Mouse (Mus musculus) MN1 (cell line): Measurements from ENCODE around the gene Tmem131l.

Experiments
- DNase-seq: peaks from one replicate; pipeline ENCODE4 v3.0.0-alpha.2; 2016; ENCODE audit warnings: low spot score

Gene Tmem131l

DNA sequence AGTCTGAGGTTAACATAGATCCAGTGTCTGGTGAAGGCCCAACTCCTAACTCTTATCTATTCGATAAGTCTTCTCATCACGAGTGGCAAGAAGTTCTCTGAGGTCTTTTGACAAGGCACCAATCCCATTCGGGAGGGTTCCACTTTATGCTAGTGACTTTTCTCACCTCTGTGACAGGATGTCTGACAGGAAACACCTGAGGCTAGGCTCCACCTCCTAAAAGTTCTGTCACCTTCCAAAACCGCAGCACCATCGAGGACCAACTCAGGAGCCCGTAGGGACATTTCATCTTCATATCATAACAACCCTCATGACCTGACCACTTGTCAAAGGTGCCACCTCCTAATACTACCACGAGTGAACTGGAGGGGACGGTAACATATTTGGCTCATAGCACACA is 6.2 kb upstream of the Tmem131l start:
- no peak for DNase-seq

DNA sequence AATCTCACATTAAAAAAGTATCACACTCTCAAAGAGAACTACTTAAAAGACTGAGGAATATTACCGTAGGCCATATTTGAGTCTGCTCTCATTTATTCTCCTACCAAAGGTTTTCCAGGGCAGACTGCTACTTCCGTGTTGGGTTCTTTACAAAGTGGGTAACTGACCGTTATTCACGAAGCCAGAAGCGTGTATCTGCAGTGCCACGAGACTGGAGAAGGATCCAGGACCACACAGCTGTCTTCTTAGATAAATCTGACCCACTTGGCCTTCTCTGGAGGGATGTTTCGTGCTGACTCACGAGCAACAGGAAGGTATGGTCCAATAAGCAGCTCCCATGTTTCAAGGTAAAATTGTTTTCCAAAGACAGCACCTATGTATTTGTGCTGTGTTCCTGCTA is 1.8 kb upstream of the Tmem131l start:
- no peak for DNase-seq

DNA sequence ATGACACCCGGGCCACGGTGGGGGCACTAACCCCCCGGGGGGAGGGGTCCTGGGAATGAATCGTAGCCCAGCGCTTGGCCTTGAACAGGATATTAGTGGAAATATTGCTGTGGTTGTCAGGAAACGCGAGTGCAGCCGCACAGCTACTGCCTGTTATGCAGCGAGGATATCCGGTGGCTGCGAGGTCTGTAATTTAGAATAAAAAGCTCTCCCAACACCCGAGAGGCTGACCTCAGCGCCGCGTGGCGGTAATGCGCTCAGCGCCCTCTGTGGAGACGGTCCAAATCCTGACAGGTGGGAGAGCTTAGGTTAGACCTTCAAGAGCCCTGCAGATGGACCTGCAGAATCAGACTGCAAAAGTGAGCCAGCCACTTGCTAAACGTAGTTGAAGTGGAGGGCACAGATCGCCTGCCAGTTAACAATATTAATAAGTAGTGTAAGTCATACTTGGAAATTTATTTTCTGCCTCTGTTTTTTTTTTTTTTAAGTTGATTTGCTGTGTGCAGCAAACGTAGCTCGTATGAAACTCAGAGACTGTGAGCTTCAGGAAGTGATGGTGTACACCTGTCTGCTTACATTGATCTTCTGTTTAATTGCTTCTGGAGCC is 604 bp upstream of the Tmem131l start:
- peak; percentile 85 for DNase-seq

DNA sequence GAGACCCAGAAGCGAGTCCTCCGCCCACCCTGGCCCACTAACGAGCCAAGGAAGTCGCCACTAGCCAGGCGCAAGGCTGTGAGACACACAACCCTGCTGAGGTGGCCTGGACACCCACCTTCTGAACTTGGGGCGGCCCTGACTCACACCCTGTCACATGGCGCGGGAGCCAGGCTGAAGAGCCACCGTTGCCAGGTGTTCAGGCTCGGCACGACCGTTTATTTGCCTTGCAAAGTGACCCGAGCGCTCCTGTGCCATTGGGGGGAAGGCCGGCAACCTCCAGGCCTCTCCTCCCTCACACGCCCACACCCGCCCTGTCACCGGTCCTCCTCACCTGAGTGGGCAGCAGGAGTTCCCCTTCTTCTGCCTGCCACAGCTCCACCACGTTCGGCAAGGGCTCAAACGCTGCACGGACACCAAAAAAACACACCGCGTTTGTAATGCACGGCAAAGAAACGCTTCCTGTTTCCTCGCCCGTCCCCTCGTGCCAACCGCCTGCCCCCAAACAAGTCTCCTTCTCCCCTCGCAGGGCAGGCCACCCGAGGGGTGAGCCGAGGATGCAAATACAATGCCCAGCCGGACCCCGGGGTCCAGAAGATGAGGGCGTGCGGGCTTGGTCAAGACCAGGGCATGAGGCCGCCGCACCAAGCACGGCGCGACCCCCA is 862 bp downstream of the Tmem131l start:
- DNase-seq: peak; percentile 45

DNA sequence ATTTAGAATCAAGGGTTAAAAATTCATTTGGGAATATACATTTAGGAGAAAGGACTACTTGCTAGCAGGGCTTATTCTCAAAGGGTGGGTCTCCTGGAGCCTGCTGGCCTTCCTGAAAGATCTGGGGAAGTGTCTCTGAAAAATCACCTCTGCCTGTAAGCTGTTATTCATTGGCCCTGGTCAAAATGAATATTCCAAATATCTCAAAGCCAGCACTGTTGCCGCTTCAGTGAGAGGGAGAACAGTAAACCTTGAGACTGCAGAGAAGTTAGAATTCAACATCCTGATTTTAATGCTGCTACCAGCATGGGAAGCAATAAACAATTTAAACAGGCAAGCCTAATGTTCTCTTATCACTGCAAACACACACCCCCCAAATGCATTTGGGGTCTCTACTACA is 1.8 kb downstream of the Tmem131l start:
- DNase-seq: no peak

DNA sequence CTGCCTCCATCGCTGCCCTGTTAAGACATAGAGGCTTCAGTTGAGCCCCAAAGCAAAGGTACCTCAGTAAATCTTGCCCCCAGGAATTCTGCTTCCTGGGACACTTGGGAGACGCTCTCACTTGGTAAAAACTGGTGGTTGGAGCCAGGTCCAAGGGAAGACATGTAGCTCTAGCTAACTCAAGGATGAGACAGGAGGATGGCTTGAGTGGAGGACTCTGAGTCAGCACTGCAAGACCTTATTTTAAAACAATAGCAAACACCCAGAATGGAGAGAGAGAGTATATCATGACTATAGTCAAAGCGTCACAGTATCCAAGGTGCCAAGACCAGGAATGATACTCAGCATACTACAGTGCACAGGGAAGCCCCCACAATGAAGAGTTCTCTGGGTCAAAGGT is 2.4 kb downstream of the Tmem131l start:
- no peak for DNase-seq

DNA sequence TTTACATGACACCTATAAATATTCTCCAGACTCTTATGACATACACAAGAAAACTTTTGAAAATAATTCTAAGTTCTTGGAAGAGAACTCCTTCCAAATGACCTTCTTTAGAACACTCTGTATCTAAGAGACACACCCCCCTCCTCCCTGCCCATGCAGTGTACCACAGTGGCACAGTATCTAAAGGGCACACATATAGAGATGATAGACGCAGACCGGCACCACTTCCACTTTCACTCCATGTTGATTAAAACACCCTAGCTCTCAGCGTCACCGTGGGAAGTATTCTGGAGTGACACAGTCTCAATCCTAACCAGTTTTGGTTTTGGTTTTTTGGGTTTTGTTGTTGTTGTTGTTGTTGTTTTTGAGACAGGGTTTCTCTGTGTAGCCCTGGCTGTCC is 3.1 kb downstream of the Tmem131l start:
- no peak for DNase-seq

DNA sequence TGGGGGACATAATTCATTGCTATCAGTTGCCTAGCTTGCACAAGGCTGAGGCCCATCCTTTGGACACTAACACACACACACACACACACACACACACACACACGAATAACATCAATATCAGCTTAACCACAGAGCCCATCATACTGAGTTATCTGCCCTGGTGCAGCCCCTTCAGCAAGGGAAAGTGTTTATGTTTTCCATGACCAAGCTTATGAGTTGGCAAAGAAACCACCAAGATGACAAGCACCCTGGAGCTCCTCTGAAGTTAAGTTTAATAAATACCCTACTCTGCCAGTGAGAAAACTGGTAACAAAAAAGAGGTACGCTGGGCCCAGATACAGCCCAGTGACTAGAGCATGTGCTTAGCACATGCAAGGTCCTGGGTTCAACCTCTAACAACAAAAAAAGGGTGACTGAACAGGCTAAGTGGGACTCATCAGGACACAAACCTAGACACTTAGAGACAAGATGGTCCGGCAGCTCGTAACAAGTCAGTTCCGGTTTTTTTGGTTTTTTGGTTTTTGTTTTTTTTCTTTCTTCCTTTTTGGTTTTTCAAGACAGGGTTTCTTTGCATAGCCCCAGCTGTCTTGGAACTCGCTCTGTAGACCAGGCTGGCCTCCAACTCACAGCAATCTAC is 4.1 kb downstream of the Tmem131l start:
- DNase-seq: no peak

DNA sequence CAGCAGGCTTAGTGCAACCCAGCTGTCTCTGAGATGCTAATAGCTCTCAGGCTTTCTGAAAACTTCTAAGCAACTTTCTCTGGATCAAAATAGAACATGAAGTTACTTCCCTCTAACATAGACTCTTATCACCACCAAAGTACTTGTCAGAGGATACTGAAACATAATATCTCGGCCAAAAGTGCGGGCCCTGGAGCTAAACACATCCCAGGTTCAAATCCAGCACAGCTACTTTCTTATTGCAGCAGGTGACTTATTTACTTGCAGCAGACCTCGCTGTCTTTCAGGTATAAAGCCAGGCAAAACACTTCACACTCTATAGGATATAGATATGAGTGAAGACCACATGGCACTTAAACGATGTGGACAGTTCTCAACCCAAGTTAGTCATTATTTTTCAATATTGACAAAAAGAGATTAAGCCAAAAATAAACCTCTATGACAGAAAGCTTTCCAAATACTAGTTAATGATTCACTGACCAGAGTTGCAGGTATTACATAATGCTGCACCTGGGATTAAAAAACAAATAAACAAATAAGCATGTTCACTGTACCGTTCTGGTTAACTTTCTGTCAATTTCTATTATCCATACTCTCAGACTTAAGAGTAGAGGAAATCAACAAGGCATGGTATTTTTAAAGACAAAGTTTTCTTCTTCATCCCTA is 5.7 kb downstream of the Tmem131l start:
- DNase-seq: no peak

DNA sequence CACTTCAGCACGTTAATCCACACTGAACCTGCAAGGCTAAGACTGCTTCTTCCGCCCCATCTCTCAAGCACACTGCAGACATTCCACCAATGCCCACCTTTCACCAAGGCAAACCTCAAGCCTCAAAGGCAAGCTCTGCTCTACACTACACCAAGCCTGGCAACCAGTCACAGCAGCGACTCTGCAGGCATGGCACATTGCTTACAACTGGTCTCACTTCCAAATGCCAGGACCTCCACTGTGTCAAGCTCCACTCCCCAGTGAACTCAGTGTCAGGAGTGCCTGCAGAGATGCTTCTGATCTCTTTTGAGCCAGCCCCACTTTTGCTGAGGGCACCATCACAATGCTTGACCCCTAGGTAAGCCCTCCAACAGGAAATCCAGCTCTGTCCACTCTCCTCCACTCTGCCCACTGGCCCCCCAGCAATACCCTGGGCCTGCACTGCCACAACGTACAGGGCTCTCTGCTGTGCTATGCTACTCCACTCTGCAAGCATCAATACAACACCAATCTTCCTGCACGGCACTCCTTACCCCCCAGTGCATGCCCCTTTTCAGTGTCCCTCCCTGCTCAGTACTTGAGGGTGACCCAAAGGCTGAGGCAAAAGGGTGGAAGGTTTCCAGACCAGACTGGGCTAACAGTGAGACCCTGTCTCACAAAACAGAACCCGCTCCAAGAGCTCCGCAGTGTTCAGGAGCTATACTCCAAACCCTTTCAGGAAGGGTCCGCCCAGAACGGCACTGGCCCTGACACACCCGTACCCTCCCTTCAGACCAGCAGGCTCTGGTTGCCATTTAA is 6.8 kb downstream of the Tmem131l start:
- no peak for DNase-seq

DNA sequence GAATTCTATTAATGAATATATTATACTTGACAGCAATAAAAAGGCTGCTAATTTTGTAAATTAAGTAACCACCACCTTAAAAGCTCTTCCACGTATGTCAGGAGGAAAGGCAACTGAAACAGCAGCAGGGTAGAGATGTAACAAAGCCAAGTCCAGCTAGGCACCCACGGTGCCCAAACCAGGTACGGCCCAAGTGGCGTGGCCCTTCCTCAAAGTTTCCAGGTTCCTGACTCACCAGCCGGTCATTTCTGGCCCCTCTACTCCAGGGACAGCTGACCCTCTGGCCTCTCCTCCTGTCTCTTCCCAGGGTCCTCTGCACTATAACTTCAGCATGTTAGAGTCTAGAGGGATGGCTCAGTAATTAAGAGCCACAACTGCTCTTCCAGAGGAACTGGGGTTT is 7.6 kb downstream of the Tmem131l start:
- DNase-seq: no peak

DNA sequence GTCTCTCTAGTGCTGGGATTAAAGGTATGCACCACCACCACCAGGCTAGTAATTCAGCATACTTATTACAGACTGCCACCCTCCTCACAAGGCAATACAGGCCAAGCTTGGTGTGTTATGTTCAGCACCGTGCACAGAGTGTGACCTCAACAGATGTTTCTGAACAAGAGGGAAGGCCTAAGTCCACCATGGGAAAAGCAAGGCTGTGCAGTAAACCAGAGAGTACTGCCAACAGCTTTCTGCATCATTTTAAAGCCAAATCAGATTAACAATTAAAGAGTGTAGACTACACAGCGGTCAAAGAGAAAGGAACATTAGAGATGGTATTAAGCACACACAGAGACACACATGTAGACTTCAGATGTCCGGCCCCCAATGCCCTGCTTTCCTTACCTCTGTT is 8.8 kb downstream of the Tmem131l start:
- DNase-seq: peak; percentile 46

DNA sequence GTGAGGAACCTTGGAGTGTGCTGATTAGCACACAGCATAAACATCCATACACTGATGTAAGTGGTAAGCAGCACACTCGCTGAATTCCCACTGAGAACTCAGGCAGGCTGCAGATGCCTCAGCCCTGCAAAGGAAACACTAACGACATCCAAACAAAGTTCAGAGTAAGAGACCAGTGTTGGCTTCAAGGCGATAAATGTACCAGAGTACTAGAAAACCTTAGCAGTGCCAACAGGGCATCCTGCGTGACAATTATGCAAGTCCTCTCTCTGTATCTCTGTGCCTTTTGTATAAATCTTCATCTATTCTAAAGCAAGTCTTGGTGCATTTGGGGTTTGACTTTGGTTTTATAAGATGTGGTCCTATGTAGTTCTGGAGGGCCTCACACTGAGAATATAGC is 11.0 kb downstream of the Tmem131l start:
- no peak for DNase-seq

DNA sequence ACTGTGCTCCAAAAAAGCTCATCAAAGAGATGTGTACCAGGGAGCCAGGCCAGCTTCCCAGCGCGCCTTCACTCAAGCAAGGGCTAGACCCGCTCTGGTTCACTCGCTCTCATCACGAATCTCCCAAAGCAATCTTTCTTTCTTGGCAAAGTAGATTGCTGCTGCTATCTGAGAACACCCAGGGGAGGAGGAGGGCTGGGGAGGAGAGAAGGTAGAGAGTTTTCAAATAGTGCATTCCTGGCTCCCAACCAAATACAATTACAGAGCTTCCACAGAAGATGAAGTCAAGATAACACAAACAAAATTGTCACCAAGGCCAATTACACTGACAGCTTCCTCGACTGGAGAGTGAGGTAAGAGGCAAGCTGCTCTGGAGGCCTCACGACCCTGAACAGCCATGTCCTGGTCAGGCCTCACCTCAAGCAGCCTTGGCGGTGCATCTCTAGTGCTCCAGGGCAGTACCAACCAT is 12.2 kb downstream of the Tmem131l start:
- DNase-seq: peak; percentile 80

DNA sequence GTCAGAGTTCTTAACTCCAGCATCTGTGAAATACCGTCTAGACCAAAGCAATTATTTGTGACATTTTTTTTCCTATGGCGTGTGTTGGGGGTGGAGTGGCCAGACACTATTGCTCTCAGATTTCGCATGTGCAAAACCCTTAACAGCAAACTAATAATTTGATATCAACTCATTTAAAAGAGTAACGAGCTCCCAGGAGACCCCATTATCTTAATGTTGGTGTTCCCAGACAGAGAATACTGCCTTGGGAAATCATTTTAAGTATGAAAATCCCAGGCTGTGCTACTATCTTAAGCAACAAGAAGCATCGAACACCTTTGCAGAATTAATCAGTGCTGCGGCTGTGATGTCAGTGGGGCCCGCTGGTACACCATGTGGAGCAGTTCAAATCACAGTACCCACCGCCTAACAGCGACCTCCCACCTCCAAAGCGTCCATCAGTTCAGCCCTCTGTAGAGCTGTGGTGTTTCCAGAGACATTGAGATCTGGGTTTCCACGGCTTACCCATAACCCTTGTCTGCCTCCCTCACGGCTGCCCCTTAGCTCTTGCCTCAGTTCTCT is 15.4 kb downstream of the Tmem131l start:
- DNase-seq: no peak

DNA sequence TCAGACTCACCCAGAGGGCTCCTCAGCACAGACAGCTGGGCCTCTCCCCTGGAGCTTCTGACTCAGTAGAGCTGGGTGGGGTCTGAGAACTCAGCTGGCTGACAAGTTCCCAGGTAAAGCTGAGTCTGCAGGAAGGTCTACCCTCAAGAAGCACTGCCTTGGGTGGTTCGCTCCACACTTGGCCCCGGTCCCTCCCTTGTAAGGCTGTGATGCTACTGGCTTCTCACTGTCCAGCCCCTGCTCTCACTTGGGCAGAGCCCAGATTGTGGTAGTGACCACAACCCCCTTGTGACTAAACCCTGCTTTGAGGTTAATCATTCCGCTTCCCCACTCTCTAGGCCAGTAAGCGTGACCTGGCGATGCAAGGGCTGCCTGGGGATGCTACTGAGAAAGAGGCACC is 17.3 kb downstream of the Tmem131l start:
- DNase-seq: no peak

DNA sequence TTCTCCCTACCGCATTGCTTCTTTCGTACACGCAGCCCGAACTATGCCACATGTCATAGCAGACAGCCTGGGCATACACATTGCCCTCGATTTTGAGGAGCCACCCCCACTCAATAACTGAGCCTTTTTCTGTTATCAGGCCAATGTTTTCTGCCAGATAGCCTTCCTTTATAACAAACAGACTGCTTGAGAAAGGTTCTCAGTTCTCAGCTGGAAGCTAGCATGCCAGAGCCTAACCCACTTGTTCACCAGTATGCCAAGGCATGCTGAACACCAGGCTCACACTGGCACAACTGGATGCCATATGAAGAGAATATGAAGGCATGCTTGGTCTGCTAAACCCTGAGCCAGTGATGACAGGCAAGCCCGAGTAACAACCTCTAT is 17.8 kb downstream of the Tmem131l start:
- DNase-seq: no peak

DNA sequence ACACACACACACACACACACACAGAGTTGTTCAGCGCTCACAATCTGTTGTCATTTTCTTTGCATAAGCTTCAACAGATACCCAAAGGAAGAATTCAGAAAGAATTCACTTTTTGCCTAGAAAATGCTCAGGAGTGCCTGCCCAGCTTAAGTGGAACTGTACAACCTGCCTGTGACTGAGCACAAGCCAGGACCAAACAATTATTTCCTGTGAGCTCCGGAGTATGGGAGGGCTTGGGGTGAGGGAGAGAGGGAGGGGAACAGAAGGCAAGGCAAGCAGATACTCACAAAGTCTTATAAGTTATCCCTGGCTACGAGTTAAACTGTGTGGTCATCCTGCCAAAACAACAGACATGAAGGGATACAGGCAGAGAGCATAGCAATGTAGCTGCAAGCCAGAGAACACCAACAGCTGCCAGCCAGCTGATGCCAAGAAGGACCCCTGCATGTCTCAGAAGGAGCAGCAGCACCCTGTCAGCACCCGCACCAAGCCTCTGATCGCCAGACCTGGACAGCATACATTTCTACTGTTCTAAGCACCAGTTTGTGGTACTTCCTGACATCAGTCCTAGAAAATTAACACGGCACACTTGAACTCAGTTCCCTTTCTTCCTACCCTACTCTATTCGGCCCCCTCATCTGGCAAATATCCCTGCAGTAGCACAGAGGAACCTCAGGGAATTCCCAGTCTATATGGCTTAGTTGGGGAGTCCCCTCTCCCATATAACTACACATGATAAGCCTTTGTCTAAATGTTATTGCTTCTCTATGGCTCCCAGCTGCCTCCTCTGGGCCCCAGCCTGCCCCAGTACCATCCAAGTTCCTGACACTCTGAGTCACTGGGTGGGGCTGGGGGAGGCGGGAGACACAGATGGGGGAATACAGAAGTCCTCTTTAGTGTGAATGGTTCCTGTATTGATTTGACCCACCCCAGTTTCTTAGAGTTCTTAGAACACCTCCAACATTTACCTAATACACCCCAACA is 18.5 kb downstream of the Tmem131l start:
- no peak for DNase-seq

DNA sequence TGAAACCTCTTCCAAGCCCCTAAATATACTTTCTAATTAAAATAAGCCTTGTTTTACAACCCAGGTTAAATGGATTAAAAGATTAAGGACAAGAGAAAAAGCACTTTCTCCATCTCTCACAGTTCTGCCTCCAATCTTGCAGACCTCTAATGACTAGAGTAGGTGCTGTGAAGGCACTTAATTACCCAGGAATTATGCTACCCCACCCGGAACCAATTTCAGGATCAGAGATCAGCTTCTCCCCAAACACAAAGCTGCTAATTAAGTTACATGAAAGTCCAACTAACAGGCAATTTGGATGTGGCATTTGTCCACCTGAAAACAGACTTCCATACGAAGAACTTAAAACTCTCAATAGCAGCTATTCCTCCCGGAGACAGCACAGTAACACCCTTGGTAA is 19.4 kb downstream of the Tmem131l start:
- DNase-seq: no peak

DNA sequence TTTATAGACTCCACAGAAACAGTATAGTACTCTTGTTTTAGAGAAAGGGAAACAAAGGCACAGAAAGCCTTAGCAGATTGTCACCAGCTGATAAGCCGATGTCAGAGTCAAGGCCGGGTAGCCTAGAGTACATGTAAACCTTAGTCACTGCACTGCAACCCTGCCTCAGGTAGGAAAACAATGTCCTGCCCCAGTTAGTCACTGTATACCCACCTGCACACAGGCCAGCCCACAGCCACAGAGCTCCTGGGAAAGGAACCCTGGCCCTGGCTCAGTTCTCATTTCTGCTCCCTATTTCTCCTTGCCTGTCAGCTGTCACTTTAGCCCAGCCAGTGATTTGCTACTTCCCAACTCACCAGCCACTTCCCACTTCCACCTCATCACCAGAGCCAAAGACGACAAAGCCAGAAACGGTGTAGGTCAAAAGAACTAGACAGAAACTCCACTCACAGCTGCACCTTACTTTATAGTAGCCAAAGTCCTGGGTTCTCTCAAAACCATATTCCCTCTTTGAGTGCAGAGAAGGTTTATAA is 24.4 kb downstream of the Tmem131l start:
- no peak for DNase-seq
